ENCODE assay signal across 12 mouse cellular contexts in genomic region chr3:88162259-88162658, GRCm38 (mm10). TPM values are rescaled to one million over a fixed set of nuclear protein-coding genes. Genes with fewer than 3 reads are reported as not detected.
DNase-seq lines count a peak whose midpoint lies in the region; ATAC-seq lines count a peak whose summit lies in the region.
"Had no signal": no experiment of that assay in that cellular context is flagged by ENCODE, and none has a peak within 500 bp of the region (broad histone marks: within the 10 kb centered on the region; RNA-seq: fewer than 3 reads in every experiment).

No protein-coding gene starts in this region.

- no peak overlapping the region for H3K27ac ChIP-seq in intestine, embryonic 15.5 days
- H3K27ac ChIP-seq: midbrain, embryonic 12.5 days had no signal

- no peak for DNase-seq in frontal cortex, postnatal 14 days (ENCODE audit: low spot score in 2 of 2)
- peak; percentile 83 for DNase-seq in cerebellum, adult 11 months
- DNase-seq in gastrocnemius, postnatal 10 days, result peak; percentile 56
- DNase-seq in left cerebral cortex, postnatal 14 days (ENCODE audit: low spot score in 2 of 2), result peak; percentile 51 to 84
- no peak for DNase-seq in lung, postnatal 36 days
- DNase-seq in spleen, postnatal 36 days (ENCODE audit: low spot score in 2 of 2), result no peak
- DNase-seq: kidney, adult 11 months; liver had no signal

- 80% methylated on average over 8 of the region's 8 CpGs for WGBS in intestine, embryonic 15.5 days

- H3K9me3 ChIP-seq in intestine, embryonic 15.5 days, result no peaks in the 10 kb centered on the region
- H3K9me3 ChIP-seq: midbrain, embryonic 12.5 days had no signal

- no peak overlapping the region for H3K4me2 ChIP-seq in intestine, embryonic 15.5 days (replicated peaks)
- H3K4me2 ChIP-seq: midbrain, embryonic 12.5 days had no signal

- H3K9ac ChIP-seq in intestine, embryonic 15.5 days, result no peak overlapping the region
- H3K9ac ChIP-seq: midbrain, embryonic 12.5 days had no signal

- H3K27me3 ChIP-seq in intestine, embryonic 15.5 days (replicated peaks), result no peaks in the 10 kb centered on the region
- H3K27me3 ChIP-seq: CH12.LX; midbrain, embryonic 12.5 days had no signal

- peaks cover 3% of the 10 kb centered on the region for H3K4me1 ChIP-seq in intestine, embryonic 15.5 days (replicated peaks)

- ATAC-seq in frontal cortex, adult (ENCODE audit: low TSS enrichment), result peak; percentile 66
- no peak for ATAC-seq in intestine, embryonic 15.5 days

- H3K4me3 ChIP-seq in intestine, embryonic 15.5 days (replicated peaks), result no peak overlapping the region
- H3K4me3 ChIP-seq: midbrain, embryonic 12.5 days had no signal

- H3K36me3 ChIP-seq in intestine, embryonic 15.5 days, result peaks cover 65% of the 10 kb centered on the region

- intact Hi-C loops in left cerebral cortex, postnatal 14 days (cut with DNase I), result no loop called here

RNA-seq across cellular contexts. Expression of gene Mef2d, which starts 20.1 kb away (rescaled TPM):
- total RNA-seq in gastrocnemius, postnatal 10 days (2021), result 100 to 1,000 TPM; 148 to 163 TPM
- 100 to 1,000 TPM; 196 to 201 TPM for total RNA-seq in left cerebral cortex, postnatal 14 days (2021)
- polyA plus RNA-seq in intestine, embryonic 15.5 days (2015; fragmentation: Nextera tagmentation; extraction: Ambion mirVana), result 19.7 and 20.8 TPM in 2 replicates

Comparison
In these comparisons a context has a peak if more than half of its experiments do, and no peak if none do; other contexts are left out.
1. DNase-seq: peak in cerebellum, adult 11 months (single experiment), gastrocnemius, postnatal 10 days (single experiment) and left cerebral cortex, postnatal 14 days (2 of 2); none in frontal cortex, postnatal 14 days (0 of 2), lung, postnatal 36 days (single experiment) and spleen, postnatal 36 days (0 of 2).